Comparison of ENCODE assay signal across 8 mouse cellular contexts in the genomic region with DNA sequence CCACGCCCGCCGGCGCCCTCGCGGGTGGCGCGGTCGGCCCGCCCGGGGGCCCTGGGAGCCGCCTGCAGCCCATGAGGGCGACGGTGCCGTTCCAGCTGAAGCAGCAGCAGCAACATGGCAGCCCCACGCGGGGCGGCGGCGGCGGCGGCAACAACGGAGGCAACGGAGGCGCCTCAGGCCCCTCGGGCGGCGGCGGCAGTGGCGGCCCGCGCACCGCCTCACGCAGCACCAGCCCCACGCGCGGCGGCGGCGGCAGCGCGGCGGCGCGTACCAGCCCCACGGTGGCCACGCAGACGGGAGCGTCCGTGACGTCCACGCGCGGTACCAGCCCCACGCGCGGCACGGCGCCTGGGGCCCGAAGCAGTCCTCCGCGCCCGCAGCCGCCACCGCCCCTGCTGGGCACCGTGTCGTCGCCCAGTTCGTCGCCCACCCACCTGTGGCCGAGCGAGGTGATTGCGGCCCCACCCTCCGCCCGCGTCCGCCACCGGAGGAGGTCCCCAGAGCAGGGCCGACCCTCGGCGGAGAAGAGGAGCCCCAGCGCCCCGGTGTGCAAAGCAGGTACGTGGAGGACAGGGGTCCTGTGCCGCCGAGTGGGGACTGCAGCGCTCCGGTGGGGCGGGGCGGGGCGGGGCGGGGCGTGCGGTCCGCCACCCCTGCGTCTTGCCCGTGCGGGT. TPM values are rescaled to one million over a fixed set of nuclear protein-coding genes. Genes with fewer than 3 reads are reported as not detected.
DNase-seq lines count a peak whose midpoint lies in the region; ATAC-seq and TF ChIP-seq lines count a peak whose summit lies in the region.

No protein-coding gene starts in this region.

- WGBS in embryonic facial prominence, embryonic 12.5 days: under 1% methylated on average over 95 of the region's 98 CpGs
- WGBS in kidney, embryonic 16.5 days: 0% methylated on average over 56 of the region's 98 CpGs
- WGBS in liver, adult 2 months: 1% methylated on average over 89 of the region's 98 CpGs

- TF ChIP-seq CTCF in liver, adult 2 months (IDR thresholded peaks at IDR 0.05; ENCODE audit: low read depth, low read length): no peak
- TF ChIP-seq CTCF in testis, adult 2 months (IDR thresholded peaks at IDR 0.05; ENCODE audit: control insufficient read depth, insufficient read depth, insufficient replicate concordance, low read depth, low read length): no peak

- H3K9me3 ChIP-seq in embryonic facial prominence, embryonic 12.5 days: no peaks in the 10 kb centered on the region
- H3K9me3 ChIP-seq in kidney, embryonic 16.5 days (ENCODE audit: low read length): no peaks in the 10 kb centered on the region

- H3K27ac ChIP-seq in embryonic facial prominence, embryonic 12.5 days: peak overlapping the region; percentile 96
- H3K27ac ChIP-seq in kidney, embryonic 16.5 days (ENCODE audit: low read length): peak overlapping the region; percentile 94
- peak overlapping the region; percentile 68 for H3K27ac ChIP-seq in liver, adult 2 months (replicated peaks; ENCODE audit: insufficient read depth, low read depth, low read length)
- H3K27ac ChIP-seq in testis, adult 2 months (ENCODE audit: control insufficient read depth, insufficient read depth, low read depth, low read length): peak overlapping the region; percentile 74

- H3K27me3 ChIP-seq in embryonic facial prominence, embryonic 12.5 days: no peaks in the 10 kb centered on the region
- H3K27me3 ChIP-seq in kidney, embryonic 16.5 days (ENCODE audit: insufficient read depth, low read length): no peaks in the 10 kb centered on the region
- H3K27me3 ChIP-seq in liver, adult 2 months (ENCODE audit: control insufficient read depth, insufficient read depth, low read length): peaks cover 2% of the 10 kb centered on the region; the same call in 1 of the 2 replicates
- H3K27me3 ChIP-seq in testis, adult 2 months (ENCODE audit: control insufficient read depth, insufficient read depth, low read length): no peaks in the 10 kb centered on the region

- no peaks in the 10 kb centered on the region for H3K36me3 ChIP-seq in embryonic facial prominence, embryonic 12.5 days
- no peaks in the 10 kb centered on the region for H3K36me3 ChIP-seq in kidney, embryonic 16.5 days (ENCODE audit: insufficient read depth, low read length)
- no peaks in the 10 kb centered on the region for H3K36me3 ChIP-seq in liver, adult 2 months (ENCODE audit: control insufficient read depth, insufficient read depth, low read length)
- no peaks in the 10 kb centered on the region for H3K36me3 ChIP-seq in testis, adult 2 months (ENCODE audit: control insufficient read depth, insufficient read depth, low read length)

- ATAC-seq in embryonic facial prominence, embryonic 12.5 days (ENCODE audit: insufficient number of reproducible peaks, insufficient read depth, low FRiP score, low TSS enrichment): peak; percentile 48
- peak; percentile 75 for ATAC-seq in kidney, embryonic 16.5 days (ENCODE audit: low FRiP score, low TSS enrichment)

- peak overlapping the region; percentile 67 for H3K4me2 ChIP-seq in embryonic facial prominence, embryonic 12.5 days (replicated peaks)
- H3K4me2 ChIP-seq in kidney, embryonic 16.5 days (replicated peaks; ENCODE audit: low read depth, low read length): peak overlapping the region; percentile 58

- H3K4me3 ChIP-seq in embryonic facial prominence, embryonic 12.5 days: peak overlapping the region; percentile 98
- H3K4me3 ChIP-seq in kidney, embryonic 16.5 days (ENCODE audit: low read length): peak overlapping the region; percentile 97
- H3K4me3 ChIP-seq in liver, adult 2 months (ENCODE audit: insufficient read depth, low read depth, low read length): peak overlapping the region; percentile 95
- H3K4me3 ChIP-seq in testis, adult 2 months (ENCODE audit: control insufficient read depth, low read depth, low read length): peak overlapping the region; percentile 93

- peak overlapping the region; percentile 93 for H3K9ac ChIP-seq in embryonic facial prominence, embryonic 12.5 days
- peak overlapping the region; percentile 97 for H3K9ac ChIP-seq in kidney, embryonic 16.5 days (replicated peaks; ENCODE audit: low read length)
- peak overlapping the region; percentile 99 for H3K9ac ChIP-seq in liver, adult 2 months (ENCODE audit: low read depth, low read length)

- no peak for TF ChIP-seq POLR2A in liver, adult 2 months (IDR thresholded peaks at IDR 0.05; ENCODE audit: extremely low read depth, insufficient read depth, low read length)
- TF ChIP-seq POLR2A in testis, adult 2 months (IDR thresholded peaks at IDR 0.05; ENCODE audit: control insufficient read depth, low read depth, low read length): no peak

- peaks cover 17% of the 10 kb centered on the region for H3K4me1 ChIP-seq in embryonic facial prominence, embryonic 12.5 days
- peaks cover 22% of the 10 kb centered on the region for H3K4me1 ChIP-seq in kidney, embryonic 16.5 days (ENCODE audit: insufficient read depth, low read length)
- H3K4me1 ChIP-seq in liver, adult 2 months (ENCODE audit: control insufficient read depth, insufficient read depth, low read length): no peaks in the 10 kb centered on the region; the same call in 1 of the 2 replicates
- H3K4me1 ChIP-seq in testis, adult 2 months (ENCODE audit: control insufficient read depth, insufficient read depth, low read length): peaks cover 7% of the 10 kb centered on the region

- DNase-seq in B cell, adult 2 months: peak; percentile 70 to 75
- DNase-seq in adrenal gland, postnatal 10 days: peak; percentile 63
- peak; percentile 46 to 68 for DNase-seq in heart, adult 18-20 months
- no peak for DNase-seq in liver, adult 2 months (ENCODE audit: extremely low read depth, low read depth, low spot score)
- DNase-seq in neural tube, embryonic 10.5 days (ENCODE audit: extremely low spot score, low spot score): peak; percentile 63

- H3K79me2 ChIP-seq in liver, adult 2 months (ENCODE audit: control insufficient read depth, insufficient read depth, low read length): peaks cover 11% of the 10 kb centered on the region

RNA-seq across cellular contexts. Expression of gene Fam117b, which starts 0.5 kb away (rescaled TPM):
- total RNA-seq in adrenal gland, postnatal 10 days (2021): 10 to 100 TPM; 31.9 to 34.3 TPM
- 19.2 and 21.1 TPM in 2 replicates for polyA plus RNA-seq in embryonic facial prominence, embryonic 12.5 days (2016; fragmentation: Nextera tagmentation; extraction: Ambion mirVana)
- total RNA-seq in heart, adult 18-20 months (2021): 10 to 100 TPM; 24.1 to 37.5 TPM
- 8.0 and 8.3 TPM in 2 replicates for polyA plus RNA-seq in kidney, embryonic 16.5 days (2015; fragmentation: Nextera tagmentation; extraction: Ambion mirVana)
- total RNA-seq in liver, adult 2 months (2014; rRNA removed): 3.7 and 3.9 TPM in 2 replicates
- polyA plus RNA-seq in liver, adult 2 months (2012; rRNA removed): 1.4 and 2.0 TPM in 2 replicates
- polyA plus RNA-seq in testis, adult 2 months (2012; rRNA removed): 15.4 and 15.7 TPM in 2 replicates
